10 mouse cellular contexts compared by ENCODE assay signal in genomic region chr16:21881181-21881580, GRCm38 (mm10).
DNase-seq lines count a peak whose midpoint lies in the region; ATAC-seq and TF ChIP-seq lines count a peak whose summit lies in the region.
"Had no signal": no experiment of that assay in that cellular context is flagged by ENCODE, and none has a peak within 500 bp of the region (broad histone marks: within the 10 kb centered on the region; RNA-seq: fewer than 3 reads in every experiment).

No protein-coding gene starts in this region.

- no peak for TF ChIP-seq POLR2A in liver, adult 2 months (IDR thresholded peaks at IDR 0.05; ENCODE audit: extremely low read depth, insufficient read depth, low read length)
- no peak for TF ChIP-seq POLR2A in myocyte (IDR thresholded peaks at IDR 0.05; ENCODE audit: insufficient read length, low read depth)

- no peak overlapping the region for H3K4me3 ChIP-seq in liver, adult 2 months (ENCODE audit: insufficient read depth, low read depth, low read length)
- no peak overlapping the region for H3K4me3 ChIP-seq in liver, embryonic 11.5 days (ENCODE audit: low read depth, low read length)
- no peak overlapping the region for H3K4me3 ChIP-seq in myocyte

- WGBS in liver, adult 2 months = 15% methylated on average over 6 of the region's 6 CpGs
- 51% methylated on average over 6 of the region's 6 CpGs for WGBS in liver, embryonic 11.5 days

- no peak overlapping the region for H3K4me2 ChIP-seq in liver, embryonic 11.5 days
- no peak overlapping the region for H3K4me2 ChIP-seq in myocyte (ENCODE audit: low read depth)

- H3K9me3 ChIP-seq in liver, embryonic 11.5 days (ENCODE audit: control insufficient read depth, low read length) = no peaks in the 10 kb centered on the region

- no peak overlapping the region for H3K9ac ChIP-seq in liver, adult 2 months (ENCODE audit: low read depth, low read length)
- H3K9ac ChIP-seq in liver, embryonic 11.5 days (ENCODE audit: low read depth, low read length) = no peak overlapping the region
- H3K9ac ChIP-seq: liver, embryonic 14.5 days had no signal

- H3K27me3 ChIP-seq in liver, adult 2 months (ENCODE audit: control insufficient read depth, insufficient read depth, low read length) = no peaks in the 10 kb centered on the region
- H3K27me3 ChIP-seq in liver, embryonic 11.5 days (replicated peaks; ENCODE audit: control insufficient read depth, insufficient read depth, low read length) = no peaks in the 10 kb centered on the region
- no peaks in the 10 kb centered on the region for H3K27me3 ChIP-seq in myocyte (ENCODE audit: control insufficient read depth, insufficient read depth, insufficient read length)

- H3K79me2 ChIP-seq in liver, adult 2 months (ENCODE audit: control insufficient read depth, insufficient read depth, low read length) = peaks cover 18% of the 10 kb centered on the region
- H3K79me2 ChIP-seq in myocyte (ENCODE audit: control insufficient read depth, insufficient read depth) = no peaks in the 10 kb centered on the region

- peaks cover 11% of the 10 kb centered on the region for H3K36me3 ChIP-seq in liver, adult 2 months (ENCODE audit: control insufficient read depth, insufficient read depth, low read length)
- no peaks in the 10 kb centered on the region for H3K36me3 ChIP-seq in liver, embryonic 11.5 days (ENCODE audit: control insufficient read depth, insufficient read depth, low read length)
- no peaks in the 10 kb centered on the region for H3K36me3 ChIP-seq in myocyte (ENCODE audit: control insufficient read depth, insufficient read depth)

- TF ChIP-seq CTCF in liver, adult 2 months (IDR thresholded peaks at IDR 0.05; ENCODE audit: low read depth, low read length) = no peak

- no peak for ATAC-seq in liver, embryonic 11.5 days (replicated peaks; ENCODE audit: low FRiP score)
- peak; percentile 68 for ATAC-seq in granulocyte monocyte progenitor cell, adult 5-6 weeks (replicated peaks; ENCODE audit: poor library complexity, severe bottlenecking)

- peaks cover 9% of the 10 kb centered on the region for H3K4me1 ChIP-seq in liver, adult 2 months (ENCODE audit: control insufficient read depth, insufficient read depth, low read length)
- H3K4me1 ChIP-seq in liver, embryonic 11.5 days (replicated peaks; ENCODE audit: control insufficient read depth, insufficient read depth, low read length) = no peaks in the 10 kb centered on the region

- H3K27ac ChIP-seq in liver, adult 2 months (replicated peaks; ENCODE audit: insufficient read depth, low read depth, low read length) = no peak overlapping the region
- no peak overlapping the region for H3K27ac ChIP-seq in liver, embryonic 11.5 days (ENCODE audit: low read depth, low read length)
- H3K27ac ChIP-seq: liver, embryonic 14.5 days had no signal

- H3ac ChIP-seq in myocyte (ENCODE audit: control insufficient read depth, insufficient read length) = no peak overlapping the region

- peak; percentile 80 for DNase-seq in liver, adult 2 months (ENCODE audit: extremely low read depth, low read depth, low spot score)
- DNase-seq in liver, embryonic 11.5 days (ENCODE audit: low spot score) = no peak
- peak; percentile 77 for DNase-seq in cerebellum, adult 11-12 months
- DNase-seq in thymus, postnatal 10 days (ENCODE audit: low spot score in 2 of 2) = no peak
- DNase-seq in adrenal gland, adult (ENCODE audit: inconsistent age in 2 of 2, low spot score in 1 of 2) = no peak
- no peak for DNase-seq in embryo, embryonic 10 days (ENCODE audit: low spot score)
- DNase-seq: heart, postnatal 14 days had no signal

TF ChIP-seq in myocyte, 11 proteins besides CTCF, POLR2A, EP300 and RAD21:
- TF ChIP-seq USF1 (IDR thresholded peaks at IDR 0.05; ENCODE audit: low read depth) = peak; percentile 50
- no peak for TF ChIP-seq TCF12 (IDR thresholded peaks at IDR 0.05; ENCODE audit: insufficient read depth, poor library complexity, severe bottlenecking)
- peak in 1 of 3 experiments; percentile 19 for TF ChIP-seq MYOD1 (IDR thresholded peaks at IDR 0.05; ENCODE audit: control insufficient read depth in 1 of 3, insufficient read length in 2 of 3, low read depth in 2 of 3)

Comparison
In these comparisons a context has a peak if more than half of its experiments do, and no peak if none do; other contexts are left out.
1. DNase-seq: peak in liver, adult 2 months (single experiment) and cerebellum, adult 11-12 months (single experiment); none in liver, embryonic 11.5 days (single experiment), thymus, postnatal 10 days (0 of 2), adrenal gland, adult (0 of 2) and embryo, embryonic 10 days (single experiment).